Mouse (Mus musculus) cortical plate, adult 2 months (tissue): ENCODE data around the gene Tubg1. TPM values are rescaled to one million over a fixed set of nuclear protein-coding genes. Genes with fewer than 3 reads are reported as not detected.

Experiments
- H3K27ac ChIP-seq: fragments of 200-500 bp; 2 replicates; pipeline ENCODE4 v1.5.1; 2012; ENCODE audit warnings: low read length, control low read depth, inconsistent platforms; ENCODE audit not compliant: insufficient read depth
- H3K4me1 ChIP-seq: fragments of 200-500 bp; 2 replicates; pipeline ENCODE4 v1.6.1; 2011; ENCODE audit warnings: low read length; ENCODE audit not compliant: control insufficient read depth, insufficient read depth
- H3K4me3 ChIP-seq: fragments of 200-500 bp; 2 replicates; pipeline ENCODE4 v1.5.1; 2011; ENCODE audit warnings: mild to moderate bottlenecking, low read length, control low read depth; ENCODE audit not compliant: insufficient read depth
- CTCF ChIP-seq: fragments of 200-500 bp; IDR thresholded peaks from 2 replicates; pipeline ENCODE4 v1.5.1; 2011; ENCODE audit warnings: mild to moderate bottlenecking, control low read depth, low read length; ENCODE audit not compliant: insufficient read depth; ENCODE audit errors: extremely low read depth
- POLR2A ChIP-seq: fragments of 200-500 bp; IDR thresholded peaks from 2 replicates; pipeline ENCODE4 v1.6.1; 2011; ENCODE audit warnings: mild to moderate bottlenecking, low read length, control low read depth; ENCODE audit not compliant: insufficient read depth; ENCODE audit errors: extremely low read depth
- polyA plus RNA-seq: library from polyadenylated mRNA; depleted of rRNA; stranded (reverse); fragments of >200 nt; gene quantifications from 2 replicates; pipeline ENCODE4 v1.2.3, GENCODE M21; 2012

Gene Tubg1
- polyA plus RNA-seq, 1 experiment = 15.2 TPM

DNA sequence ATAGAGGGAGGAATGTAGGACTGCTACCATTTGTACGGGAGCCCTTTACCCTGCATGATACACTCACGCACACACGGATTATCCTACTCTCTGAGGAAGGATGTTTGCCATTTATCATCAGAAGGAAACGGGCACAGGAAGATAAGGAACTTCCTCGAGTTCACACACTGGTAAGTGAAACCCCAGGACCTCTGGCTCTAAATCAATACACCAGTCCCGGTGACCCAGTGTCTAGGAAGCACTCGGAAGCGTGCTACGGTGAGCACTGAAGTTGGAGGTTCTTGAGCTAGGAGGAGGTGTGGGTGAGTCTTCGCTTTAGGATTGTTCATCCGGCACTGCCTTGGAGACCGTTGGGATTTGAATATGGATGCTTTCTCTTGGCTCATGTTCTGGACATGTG is 13.3 kb downstream of the Tubg1 start:
- no peak for TF ChIP-seq POLR2A
- TF ChIP-seq CTCF = no peak
- 0 out of 2 replicates have a peak, but pooled peaks cover 2% of the 10 kb centered on the region for H3K4me1 ChIP-seq

DNA sequence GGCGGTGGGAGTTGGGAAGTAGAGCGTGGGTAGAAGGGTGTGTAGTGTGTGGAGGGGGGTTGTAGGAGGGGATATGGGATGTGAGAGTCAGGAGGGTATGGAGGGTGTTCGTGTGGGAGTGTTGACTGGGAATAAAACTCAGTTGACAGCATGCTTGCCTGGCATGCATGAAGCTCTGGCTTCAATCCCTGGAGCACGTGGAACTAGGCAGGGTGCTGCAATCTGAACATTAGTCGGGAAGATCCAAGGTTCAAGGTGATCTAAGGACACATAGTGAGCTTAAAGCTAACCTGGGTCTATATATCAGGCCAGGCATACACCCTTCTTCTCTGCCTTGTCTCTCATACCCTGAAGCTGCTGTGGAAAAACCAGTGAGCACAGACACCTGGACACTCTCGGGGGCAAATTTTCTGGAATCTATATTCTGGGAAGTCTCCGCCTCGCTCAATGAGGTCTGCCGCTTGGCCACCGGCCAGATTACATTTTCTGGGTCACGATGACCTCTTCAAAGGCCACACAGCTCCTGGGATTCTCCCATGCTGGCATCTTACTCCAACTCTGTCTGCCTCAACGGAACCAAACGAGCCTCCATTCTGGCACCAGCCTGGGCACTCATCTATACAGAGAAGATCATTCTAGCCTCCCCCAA is 14.6 kb downstream of the Tubg1 start:
- 0 out of 2 replicates have a peak, but pooled peaks cover 2% of the 10 kb centered on the region for H3K4me1 ChIP-seq
- H3K27ac ChIP-seq = no peak overlapping the region
- no peak overlapping the region for H3K4me3 ChIP-seq
- no peak for TF ChIP-seq POLR2A
- TF ChIP-seq CTCF = no peak

More for the DNA sequence above, 13.3 kb downstream of the Tubg1 start:
- no peak overlapping the region for H3K27ac ChIP-seq
- no peak overlapping the region for H3K4me3 ChIP-seq

- H3K27ac ChIP-seq = no peak overlapping the region
- no peak for TF ChIP-seq POLR2A
- no peak for TF ChIP-seq CTCF
- H3K4me1 ChIP-seq = no peaks in the 10 kb centered on the region
- no peak overlapping the region for H3K4me3 ChIP-seq
Measured at GRCm38 (mm10) chr11:101137000-101137399, 17.3 kb downstream of the Tubg1 start.

DNA sequence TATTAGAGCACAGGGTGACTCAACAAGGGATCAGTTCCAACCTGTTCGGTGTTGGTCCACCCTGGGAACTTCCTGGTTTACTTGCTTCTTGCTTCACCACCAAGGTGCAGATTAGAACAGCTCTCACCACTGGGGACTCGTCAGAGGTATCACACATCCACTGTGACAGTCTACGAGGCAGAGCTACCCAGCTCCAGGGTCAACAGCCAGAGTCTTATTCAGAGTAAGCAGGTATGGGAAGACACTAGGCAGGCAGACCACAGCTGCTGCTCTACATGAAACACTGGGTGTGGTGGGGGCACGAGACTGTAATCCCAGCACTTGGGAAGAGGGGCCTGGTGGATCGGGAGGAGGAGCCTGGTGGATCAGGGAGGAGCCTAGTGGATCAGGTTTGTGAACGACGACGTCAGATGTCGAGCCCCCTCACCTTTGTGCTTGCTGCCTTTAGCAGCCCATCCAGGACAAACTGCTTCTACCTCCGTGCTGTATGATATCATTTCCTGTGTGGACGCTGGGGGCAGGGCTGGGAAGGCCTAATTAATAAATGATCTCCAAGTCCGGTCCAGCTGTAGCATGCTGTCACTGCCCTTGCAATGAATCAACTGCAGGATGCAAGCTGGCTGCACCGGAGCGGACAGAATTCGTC is 18.9 kb downstream of the Tubg1 start:
- Histone ChIP-seq H3K4me3 (no peak overlapping the region), H3K4me1 (no peaks in the 10 kb centered on the region), H3K27ac (no peak overlapping the region)
- no peak for TF ChIP-seq CTCF
- TF ChIP-seq POLR2A = no peak

DNA sequence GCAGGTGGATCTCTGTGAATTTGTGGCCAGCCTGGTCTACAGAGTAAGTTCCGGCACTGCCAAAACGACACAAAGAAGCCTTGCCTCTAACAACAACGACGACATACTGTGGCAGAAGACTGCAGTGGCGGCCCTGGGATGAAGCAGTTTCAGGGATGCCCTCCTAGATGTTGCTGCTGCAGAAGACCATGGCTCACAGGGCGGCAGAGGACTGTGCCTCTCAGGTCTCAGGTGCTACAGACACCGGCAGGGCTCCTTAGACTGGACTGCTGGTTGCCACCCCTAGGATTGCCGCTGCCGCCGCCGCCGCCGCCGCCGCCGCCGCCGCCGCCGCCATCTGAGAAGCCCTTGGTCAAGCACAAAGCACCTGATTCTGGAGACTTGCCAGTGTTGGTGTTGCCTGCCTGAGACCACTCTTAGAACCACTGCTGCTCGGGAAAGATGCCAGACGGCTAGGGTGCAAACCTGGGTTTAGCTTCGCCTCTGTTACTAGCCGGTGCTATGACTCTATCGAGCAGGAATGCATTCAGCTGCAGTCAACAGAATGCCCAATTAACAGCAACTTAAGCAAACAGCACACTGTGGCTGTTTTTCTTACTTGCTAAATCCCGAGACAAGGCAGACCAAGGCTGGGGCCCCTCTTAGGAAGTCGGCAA is 20.6 kb downstream of the Tubg1 start:
- TF ChIP-seq CTCF (no peak), POLR2A (0 out of 2 replicates have a peak, but pooled peaks have one; percentile 15)
- no peaks in the 10 kb centered on the region for H3K4me1 ChIP-seq
- no peak overlapping the region for H3K27ac ChIP-seq
- H3K4me3 ChIP-seq = peak overlapping the region; percentile 32

DNA sequence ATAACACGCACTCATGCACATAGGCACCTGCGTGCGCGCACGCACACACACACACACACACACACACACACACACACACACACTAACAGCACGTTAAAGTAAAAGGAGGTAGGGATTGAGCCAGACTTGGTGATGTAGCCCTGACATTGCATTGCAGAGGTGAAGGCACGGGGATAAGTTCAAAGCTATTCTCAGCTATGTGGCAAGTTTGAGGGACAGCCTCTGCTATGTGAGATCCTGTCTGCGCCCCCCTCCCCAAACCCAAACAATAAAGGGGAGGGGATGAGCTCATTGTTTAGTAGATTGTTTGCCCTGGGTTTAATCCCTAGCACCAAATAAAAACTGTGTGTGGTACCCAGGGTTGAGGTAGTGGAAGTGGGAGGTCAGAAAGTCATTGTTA is 21.4 kb downstream of the Tubg1 start:
- TF ChIP-seq CTCF = no peak
- TF ChIP-seq POLR2A = no peak
- no peaks in the 10 kb centered on the region for H3K4me1 ChIP-seq

GRCm38 (mm10) chr11:101142215-101142967 is 22.7 kb downstream of the Tubg1 start:
- TF ChIP-seq POLR2A = no peak
- TF ChIP-seq CTCF = no peak
- no peak overlapping the region for H3K27ac ChIP-seq
- H3K4me1 ChIP-seq = no peaks in the 10 kb centered on the region
- no peak overlapping the region for H3K4me3 ChIP-seq

More for the DNA sequence above, 21.4 kb downstream of the Tubg1 start:
- Histone ChIP-seq H3K4me3 (no peak overlapping the region), H3K27ac (no peak overlapping the region)

DNA sequence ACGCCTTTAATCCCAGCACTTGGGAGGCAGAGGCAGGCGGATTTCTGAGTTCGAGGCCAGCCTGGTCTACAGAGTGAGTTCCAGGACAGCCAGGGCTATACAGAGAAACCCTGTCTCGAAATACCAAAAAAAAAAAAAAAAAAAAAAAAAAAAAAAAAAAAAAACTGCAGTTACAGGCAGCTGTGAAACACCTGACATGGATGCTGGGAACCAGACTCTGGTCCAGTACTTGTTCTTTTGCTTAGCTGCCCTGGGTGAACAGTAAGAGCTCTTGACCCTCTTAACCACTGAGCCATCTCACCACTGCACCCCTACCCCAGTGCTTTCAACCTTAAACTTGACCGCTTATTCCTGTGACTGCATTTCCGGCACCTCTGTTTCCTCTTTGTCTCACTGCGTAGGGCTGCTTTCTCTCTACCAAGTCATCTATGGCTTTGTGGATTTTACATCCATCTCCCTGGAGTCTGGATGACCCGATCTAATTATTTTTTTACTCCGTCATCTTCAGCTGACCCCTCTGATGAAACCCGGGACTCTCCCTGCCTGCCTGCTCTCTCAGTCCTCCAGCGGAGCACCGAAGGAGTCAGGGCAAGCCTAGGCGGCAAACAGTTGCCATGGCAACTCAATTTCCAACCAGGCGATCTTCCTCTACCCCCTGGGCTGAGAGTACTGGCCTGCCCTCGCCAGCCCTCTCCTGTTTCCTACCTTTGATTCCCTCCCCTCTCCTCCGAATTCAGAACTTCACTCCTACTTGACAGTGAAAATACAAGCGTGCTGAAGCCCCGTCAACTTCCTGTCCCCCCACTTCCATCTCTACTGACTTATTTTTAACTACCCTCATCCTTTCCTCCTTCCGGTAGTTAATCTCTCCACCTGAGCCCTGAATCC is 23.8 kb downstream of the Tubg1 start:
- Histone ChIP-seq H3K4me3 (0 out of 2 replicates have a peak overlapping the region, but pooled peaks have one; percentile 1), H3K4me1 (no peaks in the 10 kb centered on the region), H3K27ac (no peak overlapping the region)
- TF ChIP-seq POLR2A (no peak), CTCF (no peak)

- Histone ChIP-seq H3K27ac (no peak overlapping the region), H3K4me1 (no peaks in the 10 kb centered on the region), H3K4me3 (no peak overlapping the region)
- no peak for TF ChIP-seq POLR2A
- no peak for TF ChIP-seq CTCF
Measured at GRCm38 (mm10) chr11:101146377-101146776, 26.6 kb downstream of the Tubg1 start.
